Mouse (Mus musculus) kidney, embryonic 15.5 days (tissue): ENCODE measurements at regions not wholly inside any gene's neighbourhood (a gene's known extent, or its start where the extent isn't known, plus 50 kb on each side); places are given as distances from the start of the nearest gene placed in this dataset.

ENCODE experiments used
- ATAC-seq: fragments of 200-750 bp; cut with Nextera tagmentation; replicated peaks from 2 replicates; pipeline ENCODE4 v1.8.0; 2017; ENCODE audit warnings: moderate TSS enrichment; ENCODE audit not compliant: low FRiP score
- H3K27ac ChIP-seq: fragments of 300-500 bp; sonication (generic); 2 replicates; pipeline ENCODE4 v1.5.1; 2015; ENCODE audit warnings: mild to moderate bottlenecking, inconsistent platforms
- H3K27me3 ChIP-seq: fragments of 300-500 bp; sonication (generic); 2 replicates; pipeline ENCODE4 v1.6.1; 2015; ENCODE audit warnings: inconsistent platforms
- H3K36me3 ChIP-seq: fragments of 300-500 bp; sonication (generic); 2 replicates; pipeline ENCODE4 v1.6.1; 2015; ENCODE audit warnings: inconsistent platforms
- H3K4me1 ChIP-seq: fragments of 300-500 bp; sonication (generic); 2 replicates; pipeline ENCODE4 v1.6.1; 2015; ENCODE audit warnings: inconsistent platforms
- H3K4me2 ChIP-seq: fragments of 300-500 bp; sonication (generic); 2 replicates; pipeline ENCODE4 v1.6.1; 2015; ENCODE audit warnings: moderate library complexity, mild to moderate bottlenecking, inconsistent platforms
- H3K4me3 ChIP-seq: fragments of 300-500 bp; sonication (generic); replicated peaks from 2 replicates; pipeline ENCODE4 v1.5.1; 2015; ENCODE audit warnings: mild to moderate bottlenecking, inconsistent platforms
- H3K9ac ChIP-seq: fragments of 300-500 bp; sonication (generic); 2 replicates; pipeline ENCODE4 v1.6.1; 2015; ENCODE audit warnings: mild to moderate bottlenecking, inconsistent platforms
- H3K9me3 ChIP-seq: fragments of 300-500 bp; sonication (generic); replicated peaks from 2 replicates; pipeline ENCODE4 v1.6.1; 2016; ENCODE audit warnings: inconsistent platforms
- WGBS: fragments of 180-500 bp; shearing (Covaris S2); methylation state at CpG from one replicate; pipeline ENCODE4 v1.1.7; 2015; ENCODE audit warnings: mixed read lengths; 5-methylcytosine and 5-hydroxymethylcytosine counted together

- no peaks in the 10 kb centered on the region for H3K36me3 ChIP-seq
- no peak overlapping the region for H3K27ac ChIP-seq
- H3K4me2 ChIP-seq, result no peak overlapping the region
- no peaks in the 10 kb centered on the region for H3K4me1 ChIP-seq
- H3K9ac ChIP-seq, result no peak overlapping the region
- H3K4me3 ChIP-seq, result no peak overlapping the region
- no peak for ATAC-seq
- WGBS, result 56% methylated on average over 7 of the region's 7 CpGs
- peaks cover 9% of the 10 kb centered on the region; the same call in 1 of the 2 replicates for H3K27me3 ChIP-seq
- no peaks in the 10 kb centered on the region for H3K9me3 ChIP-seq
Measured at GRCm38 (mm10) chr2:157633286-157633685, 62.2 kb upstream of the Blcap start.

- H3K4me3 ChIP-seq, result no peak overlapping the region
- no peak for ATAC-seq
- H3K27ac ChIP-seq, result no peak overlapping the region
- peaks cover 9% of the 10 kb centered on the region; the same call in 1 of the 2 replicates for H3K27me3 ChIP-seq
- H3K36me3 ChIP-seq, result no peaks in the 10 kb centered on the region
- no peak overlapping the region for H3K4me2 ChIP-seq
- H3K9me3 ChIP-seq, result no peaks in the 10 kb centered on the region
- no peaks in the 10 kb centered on the region for H3K4me1 ChIP-seq
- 6% methylated on average over 14 of the region's 14 CpGs for WGBS
- H3K9ac ChIP-seq, result no peak overlapping the region
Measured at GRCm38 (mm10) chr2:157635670-157636069, 64.6 kb upstream of the Blcap start.

- WGBS, result 46% methylated on average over 4 of the region's 4 CpGs
- Histone ChIP-seq H3K36me3 (no peaks in the 10 kb centered on the region), H3K27me3 (no peaks in the 10 kb centered on the region), H3K27ac (no peak overlapping the region), H3K9ac (no peak overlapping the region), H3K4me3 (no peak overlapping the region), H3K4me2 (no peak overlapping the region), H3K9me3 (no peaks in the 10 kb centered on the region), H3K4me1 (no peaks in the 10 kb centered on the region)
- ATAC-seq, result no peak
Measured at GRCm38 (mm10) chr2:157640873-157641272, 69.8 kb upstream of the Blcap start.

DNA sequence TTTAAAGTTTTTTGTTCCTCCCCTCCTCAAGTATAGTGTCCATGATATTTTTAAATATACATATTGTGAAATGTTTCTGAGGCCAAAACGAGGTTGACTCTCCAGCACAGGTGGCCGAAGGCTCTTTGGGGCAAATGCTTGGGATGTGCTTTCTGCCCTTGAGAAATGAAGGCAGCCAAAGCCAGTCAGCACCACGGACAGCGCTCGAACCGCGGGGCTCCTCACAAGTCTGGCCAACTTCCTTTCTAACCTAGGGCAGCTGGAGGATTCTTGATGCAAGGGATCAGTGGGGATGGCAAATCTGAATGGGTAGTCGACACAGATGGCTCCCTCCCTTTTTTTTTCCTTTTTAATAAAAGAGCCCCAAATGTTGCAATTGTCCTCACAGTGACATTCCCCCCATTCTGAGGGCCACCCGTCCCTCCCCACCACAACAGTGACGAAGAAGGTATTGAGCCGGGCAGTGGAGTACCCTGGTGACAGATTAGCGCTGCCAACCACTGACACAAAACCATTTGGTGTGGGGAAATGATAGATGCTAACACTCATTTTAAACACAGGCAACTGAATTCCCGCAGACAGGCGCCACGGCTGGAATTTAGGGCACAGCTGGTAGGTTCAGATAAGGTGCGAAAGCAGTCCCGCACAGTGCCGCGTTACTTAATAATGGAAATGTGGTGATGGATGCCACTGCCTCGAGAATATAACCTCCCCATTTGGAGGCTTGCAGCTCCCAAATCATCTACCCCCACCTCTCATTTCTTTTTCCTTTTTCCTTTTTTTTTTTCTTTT, 73.4 kb upstream of the Ctnnbl1 start:
- H3K27me3 ChIP-seq, result no peaks in the 10 kb centered on the region

DNA sequence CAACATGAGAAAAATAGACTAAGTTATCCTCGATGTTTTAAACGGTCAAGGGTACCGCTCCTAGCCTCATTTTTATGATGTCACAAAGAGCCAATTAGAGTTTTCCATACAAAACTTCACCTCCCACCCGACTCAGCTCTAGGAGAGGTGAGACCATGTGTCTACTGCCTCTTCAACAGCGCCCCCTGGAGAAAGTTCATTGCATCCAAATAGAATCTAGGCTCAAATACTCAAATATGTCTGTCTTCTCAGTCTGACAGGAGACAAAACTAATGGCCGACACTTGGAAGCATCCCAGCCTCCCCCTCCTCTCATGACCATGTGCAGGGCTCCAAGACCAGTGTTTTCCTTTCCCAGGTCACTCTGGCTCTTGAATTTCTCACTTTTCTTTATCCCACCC, 72.7 kb upstream of the Ctnnbl1 start:
- WGBS, result 57% methylated on average over 6 of the region's 6 CpGs
- Histone ChIP-seq H3K27me3 (no peaks in the 10 kb centered on the region), H3K27ac (no peak overlapping the region), H3K36me3 (no peaks in the 10 kb centered on the region), H3K4me1 (peaks cover 1% of the 10 kb centered on the region; the same call in 1 of the 2 replicates), H3K9me3 (no peaks in the 10 kb centered on the region), H3K9ac (no peak overlapping the region), H3K4me2 (no peak overlapping the region), H3K4me3 (no peak overlapping the region)
- no peak for ATAC-seq

More for the DNA sequence above, 73.4 kb upstream of the Ctnnbl1 start:
- no peak for ATAC-seq
- no peaks in the 10 kb centered on the region for H3K4me1 ChIP-seq
- H3K4me2 ChIP-seq, result no peak overlapping the region
- H3K9ac ChIP-seq, result no peak overlapping the region
- no peak overlapping the region for H3K4me3 ChIP-seq
- H3K9me3 ChIP-seq, result no peaks in the 10 kb centered on the region
- no peaks in the 10 kb centered on the region for H3K36me3 ChIP-seq
- 23% methylated on average over 20 of the region's 20 CpGs for WGBS
- H3K27ac ChIP-seq, result no peak overlapping the region

GRCm38 (mm10) chr2:157670191-157670590, 67.0 kb upstream of the Ctnnbl1 start:
- no peaks in the 10 kb centered on the region for H3K9me3 ChIP-seq
- no peaks in the 10 kb centered on the region for H3K27me3 ChIP-seq
- no peak overlapping the region for H3K4me3 ChIP-seq
- H3K9ac ChIP-seq, result no peak overlapping the region
- 63% methylated on average over 2 of the region's 2 CpGs for WGBS
- no peak for ATAC-seq
- H3K4me1 ChIP-seq, result peaks cover 13% of the 10 kb centered on the region
- no peak overlapping the region for H3K4me2 ChIP-seq
- no peaks in the 10 kb centered on the region for H3K36me3 ChIP-seq
- H3K27ac ChIP-seq, result no peak overlapping the region

- no peak for ATAC-seq
- 38% methylated on average over 19 of the region's 19 CpGs for WGBS
- no peak overlapping the region for H3K9ac ChIP-seq
Measured at GRCm38 (mm10) chr2:157674906-157675305, 62.3 kb upstream of the Ctnnbl1 start.

DNA sequence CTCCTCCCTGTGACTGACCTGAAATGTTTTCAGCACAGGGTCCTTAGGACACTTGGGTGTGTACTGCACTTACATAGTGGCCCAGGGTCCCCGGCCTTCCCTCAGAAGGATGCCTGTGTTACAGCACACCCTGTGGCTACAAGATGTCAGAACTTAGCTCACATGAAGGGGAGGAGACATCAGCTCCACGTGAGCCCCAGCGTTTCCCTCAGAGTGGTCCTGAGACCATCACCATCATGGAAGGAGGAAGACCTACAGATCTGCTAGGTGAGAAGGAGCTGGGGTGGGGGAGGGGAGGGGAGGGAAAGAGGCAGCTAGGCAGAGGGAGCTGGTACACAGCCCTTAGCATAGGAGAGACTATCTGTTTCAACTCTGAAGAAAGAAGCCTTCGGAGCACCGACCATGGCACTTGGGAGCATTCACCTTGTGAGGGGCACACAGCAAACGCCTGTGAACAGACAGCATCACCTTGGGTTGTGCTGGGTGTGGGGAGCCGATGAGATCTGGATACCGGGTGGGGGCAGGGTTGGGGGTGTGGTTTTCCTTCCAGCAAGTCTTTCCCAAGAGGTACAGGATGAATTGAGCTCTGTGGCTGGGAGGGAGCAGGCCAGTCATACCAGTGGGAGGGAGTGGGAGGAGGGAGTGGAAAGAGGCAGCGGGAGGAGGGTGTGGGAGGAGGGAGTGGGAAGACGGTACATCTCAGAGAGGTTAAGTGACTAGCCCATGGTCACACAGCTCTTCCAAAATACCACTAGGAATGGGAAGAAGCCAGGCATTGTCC, 60.6 kb upstream of the Ctnnbl1 start:
- Histone ChIP-seq H3K4me3 (no peak overlapping the region), H3K9ac (no peak overlapping the region), H3K36me3 (no peaks in the 10 kb centered on the region), H3K9me3 (no peaks in the 10 kb centered on the region), H3K4me2 (no peak overlapping the region), H3K27ac (peak overlapping the region; percentile 48), H3K27me3 (no peaks in the 10 kb centered on the region), H3K4me1 (peaks cover 23% of the 10 kb centered on the region)
- 0 out of 2 replicates have a peak, but pooled peaks have one; percentile 15 for ATAC-seq
- WGBS, result 38% methylated on average over 10 of the region's 10 CpGs

More at GRCm38 (mm10) chr2:157674906-157675305, 62.3 kb upstream of the Ctnnbl1 start:
- Histone ChIP-seq H3K9me3 (no peaks in the 10 kb centered on the region), H3K4me2 (no peak overlapping the region), H3K27me3 (no peaks in the 10 kb centered on the region), H3K4me1 (peaks cover 24% of the 10 kb centered on the region), H3K36me3 (no peaks in the 10 kb centered on the region), H3K27ac (no peak overlapping the region), H3K4me3 (no peak overlapping the region)

DNA sequence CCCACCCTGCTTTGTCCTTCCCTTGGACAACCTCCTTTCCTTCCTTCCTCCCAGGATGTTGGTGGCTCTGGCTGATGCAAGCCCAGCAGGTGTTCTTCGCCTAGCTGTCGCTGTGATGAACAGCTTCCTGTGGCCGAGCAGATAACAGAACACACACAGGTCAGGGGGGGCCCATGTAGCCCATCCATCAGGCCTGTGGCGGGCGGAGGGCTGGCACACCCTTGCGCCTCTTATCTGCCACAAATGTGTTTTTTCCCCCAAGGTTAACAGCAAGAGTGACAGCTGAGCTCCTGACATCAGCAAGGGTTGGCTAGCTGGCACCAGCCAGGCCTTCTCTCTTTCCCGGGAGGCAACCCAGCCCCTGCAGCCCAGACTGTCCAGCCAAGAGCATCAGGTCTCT, 59.9 kb upstream of the Ctnnbl1 start:
- Histone ChIP-seq H3K4me2 (no peak overlapping the region), H3K4me1 (peaks cover 23% of the 10 kb centered on the region), H3K36me3 (no peaks in the 10 kb centered on the region), H3K9ac (no peak overlapping the region), H3K9me3 (no peaks in the 10 kb centered on the region), H3K4me3 (no peak overlapping the region), H3K27me3 (no peaks in the 10 kb centered on the region), H3K27ac (0 out of 2 replicates have a peak overlapping the region, but pooled peaks have one; percentile 48)
- peak; percentile 62 for ATAC-seq
- 19% methylated on average over 7 of the region's 7 CpGs for WGBS

GRCm38 (mm10) chr2:157681931-157682330, 55.3 kb upstream of the Ctnnbl1 start:
- Histone ChIP-seq H3K9me3 (no peaks in the 10 kb centered on the region; the same call in 1 of the 2 replicates), H3K27me3 (no peaks in the 10 kb centered on the region), H3K4me3 (no peak overlapping the region), H3K27ac (no peak overlapping the region), H3K9ac (no peak overlapping the region), H3K4me1 (peaks cover 3% of the 10 kb centered on the region; the same call in 1 of the 2 replicates), H3K4me2 (no peak overlapping the region), H3K36me3 (no peaks in the 10 kb centered on the region)
- ATAC-seq, result no peak
- WGBS, result 88% methylated on average over 7 of the region's 7 CpGs
